Mouse (Mus musculus): ENCODE results near the gene Dok3.

- TF ChIP-seq CTCF (IDR thresholded peaks at IDR 0.05; ENCODE audit: borderline replicate concordance, control insufficient read depth, extremely low read depth, insufficient read depth, low read length, poor library complexity), result no peak
- no peak for TF ChIP-seq POLR2A (IDR thresholded peaks at IDR 0.05; ENCODE audit: control insufficient read depth, extremely low read depth, insufficient read depth, low read length, poor library complexity)
Measured at GRCm38 (mm10) chr13:55495702-55496101, 33.4 kb downstream of the Dok3 start.

Measured in thymus, adult 2 months (tissue).